Mouse (Mus musculus): ENCODE results near the gene Olfr1361.

GRCm38 (mm10) chr13:21706669-21707068, 43.5 kb upstream of the Olfr1361 start:
- TF ChIP-seq CTCF (IDR thresholded peaks at IDR 0.05; ENCODE audit: low read depth, low read length) (no peak), GATA2 (IDR thresholded peaks at IDR 0.05; ENCODE audit: borderline replicate concordance, low read depth, low read length) (no peak), GATA1 (IDR thresholded peaks at IDR 0.05; ENCODE audit: borderline replicate concordance, low read length) (no peak), POLR2AphosphoS5 (IDR thresholded peaks at IDR 0.05; ENCODE audit: insufficient replicate concordance, low read depth, low read length) (no peak)
